Mouse (Mus musculus) bone marrow, adult 2 months (tissue): ENCODE data around the gene Olfr575.

Source experiments
- CTCF ChIP-seq: fragments of 200-500 bp; IDR thresholded peaks from 2 replicates; pipeline ENCODE4 v1.5.1; 2011; ENCODE audit warnings: low read length, control low read depth; ENCODE audit not compliant: control insufficient read depth, insufficient read depth
- POLR2A ChIP-seq: fragments of 200-500 bp; IDR thresholded peaks from 2 replicates; pipeline ENCODE4 v1.6.1; 2011; ENCODE audit warnings: low read depth, mild to moderate bottlenecking, control low read depth, low read length, borderline replicate concordance; ENCODE audit not compliant: control insufficient read depth

DNA sequence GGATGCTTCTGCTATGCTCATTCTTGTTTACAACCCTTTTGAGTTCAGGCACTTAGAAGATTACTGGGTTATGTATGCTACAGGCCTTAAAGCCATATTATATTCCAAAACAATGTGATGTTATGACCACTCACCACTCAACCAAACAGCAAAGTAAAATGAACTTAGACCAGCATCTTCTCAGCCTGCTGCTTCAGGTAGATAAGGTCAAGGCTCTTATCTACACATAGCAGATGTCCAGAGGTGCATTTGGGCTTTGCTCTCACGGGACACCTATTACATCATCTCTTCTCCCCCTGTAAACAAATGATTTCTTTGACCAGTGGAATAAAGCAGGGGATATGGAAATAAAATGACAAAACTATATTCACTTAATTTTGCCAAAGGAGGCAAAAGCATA, at the start of gene Olfr575:
- TF ChIP-seq CTCF (no peak), POLR2A (no peak)
